Mouse (Mus musculus) stomach, postnatal 0 days (tissue): ENCODE results near the gene Zmiz1. TPM values are rescaled to one million over a fixed set of nuclear protein-coding genes. Genes with fewer than 3 reads are reported as not detected.

ENCODE experiments used
- ATAC-seq: fragments of 200-750 bp; cut with Nextera tagmentation; 2 replicates; pipeline ENCODE4 v1.8.0; 2017; ENCODE audit not compliant: low FRiP score, low TSS enrichment
- DNase-seq: peaks from one replicate; pipeline ENCODE4 v3.0.0-alpha.2; 2016; ENCODE audit warnings: low spot score
- H3K27ac ChIP-seq: fragments of 300-500 bp; sonication (generic); replicated peaks from 2 replicates; pipeline ENCODE4 v1.5.1; 2014; ENCODE audit warnings: mild to moderate bottlenecking, control low read depth
- H3K27me3 ChIP-seq: fragments of 300-500 bp; sonication (generic); 2 replicates; pipeline ENCODE4 v1.6.1; 2014; ENCODE audit warnings: low read length; ENCODE audit not compliant: control insufficient read depth, insufficient read depth
- H3K36me3 ChIP-seq: fragments of 300-500 bp; sonication (generic); 2 replicates; pipeline ENCODE4 v1.6.1; 2014; ENCODE audit warnings: low read length, mixed read lengths; ENCODE audit not compliant: control insufficient read depth, insufficient read depth
- H3K4me1 ChIP-seq: fragments of 300-500 bp; sonication (generic); replicated peaks from 2 replicates; pipeline ENCODE4 v1.6.1; 2014; ENCODE audit warnings: antibody characterized with exemption; ENCODE audit not compliant: control insufficient read depth, insufficient read depth
- H3K4me2 ChIP-seq: fragments of 300-500 bp; sonication (generic); replicated peaks from 2 replicates; pipeline ENCODE4 v1.6.1; 2014; ENCODE audit warnings: low read depth, mild to moderate bottlenecking, control low read depth, moderate library complexity
- H3K4me3 ChIP-seq: fragments of 300-500 bp; sonication (generic); 2 replicates; pipeline ENCODE4 v1.5.1; 2014; ENCODE audit warnings: low read depth, low read length, control low read depth
- H3K9ac ChIP-seq: fragments of 300-500 bp; sonication (generic); 2 replicates; pipeline ENCODE4 v1.6.1; 2014; ENCODE audit warnings: mild to moderate bottlenecking, low read length, control low read depth, mixed read lengths
- H3K9me3 ChIP-seq: fragments of 300-500 bp; sonication (generic); 2 replicates; pipeline ENCODE4 v1.6.1; 2016; ENCODE audit warnings: low read length; ENCODE audit not compliant: control insufficient read depth
- CTCF ChIP-seq: IDR thresholded peaks from 2 replicates; pipeline ENCODE4 v1.5.1; 2016; ENCODE audit warnings: antibody characterized with exemption, low read depth, mild to moderate bottlenecking, moderate library complexity
- EP300 ChIP-seq: optimal IDR thresholded peaks from 2 replicates; pipeline ENCODE3; 2016; ENCODE audit warnings: antibody characterized with exemption
- WGBS: fragments of 180-500 bp; shearing (Covaris S2); extraction: QIAGEN DNeasy Blood & Tissue Kit; methylation state at CpG from one replicate; pipeline ENCODE4 v1.1.7; 2014; 5-methylcytosine and 5-hydroxymethylcytosine counted together
- polyA plus RNA-seq: library from polyadenylated mRNA; unstranded; fragments of >200 nt; fragmentation: Nextera tagmentation; extraction: Ambion mirVana; gene quantifications from 2 replicates; pipeline ENCODE4 v1.2.1, GENCODE M21; 2015

The Zmiz1 gene
- polyA plus RNA-seq, 1 experiment from 2014 or later, result 13.0 TPM

DNA sequence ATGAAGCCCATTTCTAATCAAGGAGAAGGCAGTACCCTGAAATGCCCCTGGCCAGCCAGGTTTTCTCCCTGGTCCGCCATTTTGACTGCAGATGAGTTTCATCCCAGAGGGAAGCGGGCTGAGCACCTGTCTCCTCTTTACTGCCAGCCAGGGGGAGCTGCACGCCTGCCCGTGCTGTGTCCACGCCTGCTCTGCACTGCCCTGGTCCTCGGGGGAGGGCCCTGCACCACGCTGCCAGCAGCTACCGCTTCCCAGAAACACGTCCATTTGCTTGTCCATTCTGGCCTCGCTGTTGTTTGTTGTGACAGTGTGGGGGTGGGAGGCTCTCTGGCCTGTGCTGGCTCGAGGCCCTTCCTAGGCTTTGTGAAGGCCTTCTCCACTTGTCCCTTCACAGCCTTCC, 201.7 kb downstream of the Zmiz1 start:
- peak; percentile 63 for ATAC-seq

DNA sequence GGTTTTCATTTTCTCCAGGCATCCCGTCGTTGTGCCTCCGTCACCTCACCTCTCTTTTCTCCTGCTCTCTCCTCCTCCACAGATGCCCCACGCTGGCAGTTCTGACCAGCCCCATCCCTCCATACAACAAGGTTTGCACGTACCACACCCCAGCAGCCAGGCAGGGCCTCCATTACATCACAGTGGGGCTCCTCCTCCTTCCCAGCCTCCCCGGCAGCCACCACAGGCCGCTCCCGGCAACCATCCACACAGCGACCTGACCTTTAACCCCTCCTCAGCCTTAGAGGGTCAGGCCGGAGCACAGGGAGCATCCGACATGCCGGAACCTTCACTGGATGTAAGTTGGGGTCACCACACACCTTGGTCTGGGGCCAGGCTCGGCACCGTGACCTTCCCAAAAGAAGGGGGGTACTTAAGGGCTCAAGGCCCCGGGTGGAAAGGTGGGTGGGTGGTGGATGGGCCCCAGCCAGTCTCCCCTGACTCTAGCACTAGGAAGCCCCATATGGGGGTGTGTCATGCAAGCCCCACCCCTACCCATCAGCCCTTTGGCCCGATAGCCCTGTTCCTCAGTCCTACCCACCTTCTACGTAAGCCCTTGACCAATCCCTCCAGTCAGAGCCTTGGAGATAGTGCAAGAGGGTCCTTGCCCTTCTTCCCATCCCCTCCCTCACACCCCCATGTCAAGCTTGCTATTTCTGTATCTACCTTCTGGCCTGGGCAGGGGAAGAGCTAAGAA, 202.4 kb downstream of the Zmiz1 start:
- no peaks in the 10 kb centered on the region for H3K9me3 ChIP-seq
- DNase-seq (no peak), ATAC-seq (peak; percentile 24; the same call in 1 of the 2 replicates)
- no peaks in the 10 kb centered on the region for H3K4me1 ChIP-seq
- no peak overlapping the region for H3K4me2 ChIP-seq
- H3K9ac ChIP-seq, result no peak overlapping the region
- H3K4me3 ChIP-seq, result no peak overlapping the region
- TF ChIP-seq CTCF (no peak), EP300 (no peak)
- WGBS, result 71% methylated on average over 17 of the region's 17 CpGs
- no peak overlapping the region for H3K27ac ChIP-seq
- H3K27me3 ChIP-seq, result no peaks in the 10 kb centered on the region
- peaks cover 45% of the 10 kb centered on the region for H3K36me3 ChIP-seq

More for the DNA sequence above, 201.7 kb downstream of the Zmiz1 start:
- Histone ChIP-seq H3K27ac (no peak overlapping the region), H3K9me3 (no peaks in the 10 kb centered on the region), H3K4me3 (no peak overlapping the region), H3K4me1 (no peaks in the 10 kb centered on the region), H3K9ac (no peak overlapping the region), H3K4me2 (no peak overlapping the region), H3K36me3 (peaks cover 49% of the 10 kb centered on the region), H3K27me3 (no peaks in the 10 kb centered on the region)
- peak; percentile 64 for TF ChIP-seq CTCF
- no peak for TF ChIP-seq EP300
- DNase-seq, result peak; percentile 59
- 57% methylated on average over 11 of the region's 11 CpGs for WGBS

DNA sequence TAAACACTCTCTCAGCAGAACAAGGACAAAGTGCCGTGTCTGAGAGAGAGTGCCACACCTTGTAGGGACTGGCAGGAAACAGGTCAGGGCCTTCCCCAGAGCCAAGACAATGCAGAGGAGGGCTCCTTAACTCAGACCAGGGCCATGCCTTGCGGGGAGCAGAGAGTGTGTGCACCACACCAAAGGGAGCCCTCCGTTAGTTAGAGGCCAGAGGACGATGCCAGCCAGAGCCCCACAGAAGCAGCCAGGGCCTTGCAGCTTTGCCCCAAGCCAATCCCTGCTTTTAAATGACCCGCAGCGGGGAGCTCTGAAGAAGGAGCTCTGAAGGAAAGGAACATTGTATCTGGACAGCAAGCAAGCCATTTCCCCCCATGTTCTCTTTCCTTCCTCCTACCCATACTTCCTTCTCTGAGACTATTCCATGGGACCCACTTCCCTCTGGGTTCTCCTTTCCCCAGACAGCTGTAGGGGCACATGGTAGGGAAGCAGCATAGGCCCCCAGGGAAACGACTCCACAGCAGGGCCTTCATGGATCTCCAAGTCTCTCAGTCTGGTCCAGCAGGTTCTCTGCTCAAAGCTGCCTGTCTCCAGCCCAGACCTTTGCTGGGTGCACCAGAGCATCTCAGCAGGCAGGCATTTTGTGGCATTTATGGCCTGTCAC, 204.8 kb downstream of the Zmiz1 start:
- no peak for ATAC-seq
- Histone ChIP-seq H3K27ac (no peak overlapping the region; the same call in 1 of the 2 replicates), H3K4me2 (no peak overlapping the region), H3K27me3 (no peaks in the 10 kb centered on the region), H3K9ac (no peak overlapping the region; the same call in 1 of the 2 replicates), H3K36me3 (peaks cover 36% of the 10 kb centered on the region), H3K4me3 (no peak overlapping the region), H3K4me1 (no peaks in the 10 kb centered on the region), H3K9me3 (no peaks in the 10 kb centered on the region)
- no peak for TF ChIP-seq CTCF
- TF ChIP-seq EP300, result no peak
- 69% methylated on average over 7 of the region's 7 CpGs for WGBS
- DNase-seq, result no peak

DNA sequence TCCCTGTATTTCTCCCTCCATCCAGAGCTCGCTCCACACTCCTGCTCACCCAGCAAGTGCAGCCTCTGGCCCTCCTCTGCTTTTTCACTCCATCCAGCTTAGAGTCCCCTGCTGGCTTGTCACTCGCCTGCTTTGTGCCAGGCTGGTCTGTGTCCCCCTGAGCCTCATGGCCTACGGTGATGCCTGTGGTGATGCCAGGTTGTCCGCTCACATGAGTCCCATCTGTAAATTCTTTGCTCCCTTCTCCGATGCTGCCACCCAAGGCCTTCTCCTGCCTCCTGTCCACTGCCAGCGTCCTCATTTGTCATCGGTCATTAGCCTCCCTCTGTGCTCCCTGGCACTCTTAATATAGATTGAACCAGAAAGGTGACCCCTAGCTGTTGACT, 205.3 kb downstream of the Zmiz1 start:
- Histone ChIP-seq H3K36me3 (peaks cover 32% of the 10 kb centered on the region), H3K9ac (no peak overlapping the region), H3K4me2 (no peak overlapping the region), H3K27ac (no peak overlapping the region; the same call in 1 of the 2 replicates), H3K4me1 (no peaks in the 10 kb centered on the region), H3K9me3 (no peaks in the 10 kb centered on the region), H3K27me3 (no peaks in the 10 kb centered on the region), H3K4me3 (no peak overlapping the region)
- ATAC-seq (no peak), DNase-seq (no peak)
- WGBS, result 80% methylated on average over 7 of the region's 7 CpGs
- TF ChIP-seq EP300, result no peak
- TF ChIP-seq CTCF, result no peak

DNA sequence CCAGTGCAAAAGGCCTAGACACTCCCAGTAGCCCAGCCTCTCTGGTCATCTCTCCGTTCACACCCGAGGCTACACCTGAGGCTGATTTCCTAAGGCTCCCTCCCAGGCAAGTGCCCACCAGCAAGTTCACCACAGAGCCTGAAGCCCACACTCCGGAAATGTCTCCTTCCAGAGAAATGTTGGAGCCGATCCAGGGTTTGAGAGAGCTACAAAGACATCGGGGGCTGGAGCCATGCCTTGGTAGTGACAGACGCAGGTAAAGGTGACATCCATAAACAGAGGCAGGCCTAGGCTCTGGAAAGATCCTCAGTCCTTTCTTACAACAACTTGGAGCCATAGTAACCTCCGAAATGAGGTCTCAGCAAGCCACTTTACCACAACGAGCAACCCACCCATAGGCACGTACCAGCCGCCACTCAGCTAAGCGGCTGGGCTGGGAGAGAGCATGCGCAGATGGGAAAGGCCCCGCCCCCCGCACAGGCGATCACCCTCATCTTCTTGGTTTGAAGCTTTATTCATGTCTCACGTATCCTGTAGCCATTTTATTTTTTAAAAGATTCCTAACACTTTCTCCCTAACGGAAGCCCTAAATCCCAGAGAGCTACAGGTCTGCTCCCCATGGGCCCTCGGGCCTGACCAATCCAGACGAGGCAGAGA, 206.5 kb downstream of the Zmiz1 start:
- TF ChIP-seq EP300, result no peak
- no peak for TF ChIP-seq CTCF
- H3K4me3 ChIP-seq, result no peak overlapping the region
- H3K4me2 ChIP-seq, result no peak overlapping the region
- DNase-seq (no peak), ATAC-seq (no peak)
- H3K27ac ChIP-seq, result no peak overlapping the region
- 75% methylated on average over 19 of the region's 19 CpGs for WGBS
- no peaks in the 10 kb centered on the region for H3K27me3 ChIP-seq
- H3K4me1 ChIP-seq, result no peaks in the 10 kb centered on the region
- H3K36me3 ChIP-seq, result peaks cover 26% of the 10 kb centered on the region
- no peaks in the 10 kb centered on the region for H3K9me3 ChIP-seq
- no peak overlapping the region for H3K9ac ChIP-seq
